Mouse (Mus musculus): ENCODE data around the gene Tsen2.

Gene Tsen2

GRCm38 (mm10) chr6:115542341-115542740 lies 2.1 kb upstream of the Tsen2 start:
- DNase-seq, result no peak

GRCm38 (mm10) chr6:115546276-115546675 lies 1.8 kb downstream of the Tsen2 start:
- DNase-seq, result peak; percentile 81

- no peak for DNase-seq
Measured at GRCm38 (mm10) chr6:115555485-115555884, 11.0 kb downstream of the Tsen2 start.

- DNase-seq, result no peak
Measured at GRCm38 (mm10) chr6:115558176-115558575, 13.7 kb downstream of the Tsen2 start.

GRCm38 (mm10) chr6:115559651-115560632 lies 15.5 kb downstream of the Tsen2 start:
- DNase-seq, result peak; percentile 76

DNA sequence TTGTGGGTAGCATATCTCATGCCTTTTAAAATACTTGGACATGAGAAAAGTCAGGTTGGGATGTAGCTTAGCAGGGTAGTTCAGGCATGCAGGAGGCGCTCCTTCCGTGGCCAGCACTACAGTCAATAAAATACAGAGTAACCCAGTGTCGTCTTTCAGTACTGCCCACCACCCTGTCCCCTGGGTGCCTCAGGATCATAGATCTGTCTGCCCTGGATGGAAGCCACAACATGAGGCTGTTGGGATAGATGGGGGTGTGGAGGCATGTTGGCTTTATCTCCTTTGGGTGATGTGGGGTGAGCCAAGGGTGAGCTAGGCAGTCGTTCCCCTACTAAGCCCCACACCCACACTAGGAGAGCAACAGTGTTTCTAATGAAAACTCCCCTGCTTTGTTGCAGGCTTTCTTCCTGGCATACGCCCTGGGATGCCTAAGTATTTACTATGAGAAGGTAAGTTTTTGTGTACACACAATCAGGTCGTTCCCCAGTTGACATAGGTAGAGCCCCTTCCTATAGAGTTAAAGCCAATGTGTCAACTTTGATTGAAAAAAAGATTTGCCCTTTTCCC lies 21.1 kb downstream of the Tsen2 start:
- no peak for DNase-seq

- no peak for DNase-seq
Measured at GRCm38 (mm10) chr6:115574171-115574570, 29.7 kb downstream of the Tsen2 start.

DNA sequence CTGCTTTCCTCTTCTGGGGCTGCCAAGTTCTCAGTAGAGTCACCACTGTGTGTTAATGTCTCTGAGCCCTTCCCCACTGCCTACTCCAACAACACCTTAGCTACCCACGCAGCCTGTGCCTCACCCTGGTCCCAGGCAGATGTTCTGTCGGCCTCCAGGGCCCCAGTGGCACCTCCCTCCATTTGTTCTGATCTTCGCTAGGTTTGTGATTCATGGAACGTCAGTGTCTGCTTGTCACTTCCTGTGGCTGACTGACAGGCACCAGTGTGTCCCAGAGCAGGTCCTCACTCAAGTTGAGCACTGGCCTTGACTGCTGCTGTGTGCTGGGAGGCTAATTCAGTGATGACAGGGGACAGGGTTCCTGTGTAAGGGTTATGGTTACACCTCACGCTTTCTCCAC lies 32.9 kb downstream of the Tsen2 start:
- no peak for DNase-seq

- DNase-seq, result no peak
Measured at GRCm38 (mm10) chr6:115577941-115578340, 33.5 kb downstream of the Tsen2 start.

GRCm38 (mm10) chr6:115580810-115581209 lies 36.3 kb downstream of the Tsen2 start:
- no peak for DNase-seq

GRCm38 (mm10) chr6:115582328-115583115 lies 38.1 kb downstream of the Tsen2 start:
- no peak for DNase-seq

- no peak for DNase-seq
Measured at GRCm38 (mm10) chr6:115583430-115584125, 39.1 kb downstream of the Tsen2 start.

DNA sequence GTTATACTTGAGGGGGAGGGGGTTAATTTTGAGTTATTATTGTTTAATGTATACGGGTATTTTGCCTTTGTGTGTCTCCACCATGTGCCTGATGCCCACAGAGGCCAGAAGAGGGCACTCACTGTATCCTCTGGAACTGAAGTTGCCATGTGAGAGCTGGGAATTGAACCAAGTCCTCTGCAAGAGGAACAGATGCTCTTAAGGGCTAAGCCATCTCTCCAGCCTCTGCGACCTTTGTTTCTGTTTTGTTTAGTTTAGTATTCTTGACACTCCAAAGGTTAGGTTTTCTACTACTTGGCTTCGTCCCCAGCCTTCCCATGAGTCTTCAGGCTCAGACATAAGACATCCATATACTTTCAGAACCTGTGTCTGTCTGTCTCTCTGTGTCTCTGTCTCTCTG lies 39.7 kb downstream of the Tsen2 start:
- no peak for DNase-seq

DNA sequence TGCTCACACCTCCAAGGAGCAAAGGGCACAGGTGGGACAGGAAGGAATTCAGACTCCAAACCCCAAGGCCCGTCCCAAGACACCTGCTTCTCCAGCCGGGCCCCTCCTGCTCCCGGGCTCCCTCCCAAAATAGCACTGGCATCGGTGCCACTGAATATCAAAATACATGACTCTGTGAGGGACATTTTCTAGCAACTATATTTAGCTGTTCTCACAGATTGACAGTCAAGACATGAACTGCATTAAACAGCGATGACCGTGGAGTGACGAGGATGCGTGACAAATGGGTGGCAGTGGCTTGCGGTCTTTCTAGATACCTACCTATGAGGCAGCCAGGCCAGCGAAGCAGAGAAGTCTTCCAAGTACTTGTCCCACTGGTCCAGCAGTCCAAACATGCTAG lies 41.9 kb downstream of the Tsen2 start:
- no peak for DNase-seq

- DNase-seq, result no peak
Measured at GRCm38 (mm10) chr6:115591692-115592359, 47.4 kb downstream of the Tsen2 start.

- DNase-seq, result no peak
Measured at GRCm38 (mm10) chr6:115592458-115592857, 48.0 kb downstream of the Tsen2 start, which contains the start of gene Mkrn2os. Gene Mkrn2os (minus strand): TSS chr6:115592576.

GRCm38 (mm10) chr6:115593252-115593651 lies 48.8 kb downstream of the Tsen2 start:
- no peak for DNase-seq

- peak; percentile 49 for DNase-seq
Measured at GRCm38 (mm10) chr6:115594463-115594862, 50.0 kb downstream of the Tsen2 start.

- DNase-seq, result no peak
Measured at GRCm38 (mm10) chr6:115595667-115596066, 51.2 kb downstream of the Tsen2 start.

- DNase-seq, result peak; percentile 48
Measured at GRCm38 (mm10) chr6:115601322-115601714, 56.9 kb downstream of the Tsen2 start.

DNA sequence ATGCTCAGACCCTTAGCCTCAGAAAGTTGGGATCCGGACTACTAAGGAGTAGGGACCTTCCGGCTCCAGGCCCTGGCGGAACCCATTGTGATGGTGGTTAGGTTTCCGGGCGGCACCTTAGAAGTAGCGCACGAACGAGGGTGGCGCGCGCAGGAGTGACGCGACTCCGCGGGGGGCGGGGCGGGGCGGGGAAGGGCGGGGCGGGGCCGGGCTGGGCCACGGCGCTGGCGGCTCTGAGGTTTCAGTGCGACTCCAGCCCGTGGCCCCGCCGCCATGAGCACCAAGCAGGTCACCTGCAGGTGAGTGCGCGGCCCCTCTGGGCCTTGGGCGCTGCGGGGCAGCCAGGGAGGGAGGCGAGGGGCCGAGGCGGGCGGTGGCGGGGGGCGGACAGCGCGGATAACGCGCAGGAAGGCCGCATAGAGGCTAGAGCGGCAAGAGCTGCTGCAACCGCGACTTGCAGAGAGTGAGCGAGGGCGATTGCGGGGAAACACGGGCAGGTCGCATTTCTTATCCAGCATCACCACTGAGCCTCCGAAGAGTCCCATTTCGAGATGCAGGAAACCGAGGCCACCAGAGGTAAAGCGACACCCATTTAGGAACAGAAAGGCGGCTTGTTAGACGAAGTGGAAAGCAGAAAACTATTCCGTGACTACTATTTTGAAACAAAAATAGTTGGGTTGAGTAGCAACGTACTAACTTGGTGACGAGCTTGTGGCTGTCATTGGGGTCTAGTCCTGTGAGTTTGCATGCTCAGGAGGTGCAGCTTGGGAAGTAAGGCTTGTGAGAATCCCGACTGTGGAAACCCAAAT lies 57.5 kb downstream of the Tsen2 start, which contains the start of gene Mkrn2:
Gene Mkrn2, plus strand, starts transcription at position 188 of the 809 bp plus-strand sequence.
- peak; percentile 91 for DNase-seq
